Mouse (Mus musculus) midbrain, embryonic 11.5 days (tissue): ENCODE data around the gene Lactb. TPM values are rescaled to one million over a fixed set of nuclear protein-coding genes. Genes with fewer than 3 reads are reported as not detected.

ENCODE experiments used
- ATAC-seq: fragments of 200-750 bp; cut with Nextera tagmentation; 2 replicates; pipeline ENCODE4 v1.8.0; 2017; ENCODE audit warnings: moderate TSS enrichment, moderate library complexity; ENCODE audit not compliant: low FRiP score
- DNase-seq: peaks from one replicate; pipeline ENCODE4 v3.0.0; 2015; ENCODE audit warnings: low spot score; ENCODE audit errors: missing footprints
- H3K27ac ChIP-seq: fragments of 300-500 bp; sonication (generic); 2 replicates; pipeline ENCODE4 v1.5.1; 2014; ENCODE audit warnings: low read depth, low read length
- H3K27me3 ChIP-seq: fragments of 300-500 bp; sonication (generic); 2 replicates; pipeline ENCODE4 v1.6.1; 2014; ENCODE audit warnings: mild to moderate bottlenecking, low read length, moderate library complexity, mixed read lengths; ENCODE audit not compliant: control insufficient read depth, insufficient read depth
- H3K36me3 ChIP-seq: fragments of 300-500 bp; sonication (generic); 2 replicates; pipeline ENCODE4 v1.6.1; 2014; ENCODE audit warnings: mild to moderate bottlenecking, low read length, moderate library complexity, mixed read lengths; ENCODE audit not compliant: control insufficient read depth, insufficient read depth
- H3K4me1 ChIP-seq: fragments of 300-500 bp; sonication (generic); 2 replicates; pipeline ENCODE4 v1.6.1; 2014; ENCODE audit warnings: low read length; ENCODE audit not compliant: control insufficient read depth, insufficient read depth
- H3K4me2 ChIP-seq: fragments of 300-500 bp; sonication (generic); 2 replicates; pipeline ENCODE4 v1.6.1; 2014; ENCODE audit warnings: mild to moderate bottlenecking, moderate library complexity
- H3K4me3 ChIP-seq: fragments of 300-500 bp; sonication (generic); 2 replicates; pipeline ENCODE4 v1.5.1; 2014; ENCODE audit warnings: low read depth, low read length
- H3K9ac ChIP-seq: fragments of 300-500 bp; sonication (generic); 2 replicates; pipeline ENCODE4 v1.6.1; 2014; ENCODE audit warnings: low read length
- H3K9me3 ChIP-seq: fragments of 300-500 bp; sonication (generic); 2 replicates; pipeline ENCODE4 v1.6.1; 2016; ENCODE audit warnings: low read length; ENCODE audit not compliant: control insufficient read depth
- WGBS: fragments of 180-500 bp; shearing (Covaris S2); extraction: QIAGEN DNeasy Blood & Tissue Kit; methylation state at CpG from one replicate; pipeline ENCODE4 v1.1.7; 2014; 5-methylcytosine and 5-hydroxymethylcytosine counted together
- polyA plus RNA-seq: library from polyadenylated mRNA; unstranded; fragments of >200 nt; fragmentation: Nextera tagmentation; extraction: Ambion mirVana; gene quantifications from 2 replicates; pipeline ENCODE4 v1.2.1, GENCODE M21; 2014

The Lactb gene
- polyA plus RNA-seq, 1 experiment from 2014 or later, result 12.6 TPM

- Histone ChIP-seq H3K4me1 (peaks cover 10% of the 10 kb centered on the region; the same call in 1 of the 2 replicates), H3K9me3 (no peaks in the 10 kb centered on the region), H3K27me3 (no peaks in the 10 kb centered on the region), H3K27ac (no peak overlapping the region), H3K4me2 (peak overlapping the region; percentile 73), H3K9ac (peak overlapping the region; percentile 61; the same call in 1 of the 2 replicates), H3K4me3 (peak overlapping the region; percentile 74), H3K36me3 (no peaks in the 10 kb centered on the region)
- ATAC-seq (peak; percentile 49), DNase-seq (no peak)
- 2% methylated on average over 14 of the region's 14 CpGs for WGBS
These were observed 55.3 kb downstream of the Lactb start for GRCm38 (mm10) chr9:66919981-66920380.

DNA sequence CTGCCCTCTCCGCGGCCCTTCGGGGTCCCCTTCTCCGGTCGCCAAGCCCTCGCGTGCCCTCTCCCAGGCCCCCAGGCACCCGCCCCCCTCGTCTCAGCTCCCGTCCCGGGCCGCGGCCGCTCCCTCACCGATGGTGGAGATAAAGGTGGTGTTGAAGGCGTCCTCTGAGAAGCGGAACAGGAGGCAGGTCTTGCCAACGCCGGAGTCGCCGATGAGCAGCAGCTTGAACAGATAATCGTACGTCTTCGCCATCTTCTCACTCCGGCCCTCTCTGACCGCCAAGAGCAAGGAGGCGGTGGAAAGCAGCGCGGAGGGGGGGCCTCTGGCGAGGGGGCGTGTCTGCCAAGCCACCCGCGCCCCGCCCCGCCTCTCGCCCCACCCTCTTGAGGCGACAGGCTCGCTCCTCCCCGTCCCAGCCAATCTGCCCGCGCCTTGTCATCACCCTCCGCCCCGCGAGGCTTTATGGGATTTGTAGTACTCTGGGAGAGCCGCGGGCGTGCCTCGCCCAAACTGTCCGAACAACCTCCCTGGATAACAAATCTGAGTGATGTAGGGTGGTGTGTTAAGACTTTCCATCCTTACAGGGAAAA is 55.8 kb downstream of the Lactb start, which contains the start of gene Rab8b:
Rab8b (minus strand) TSS at position 306 of the 590 bp plus-strand sequence.
- Histone ChIP-seq H3K27me3 (no peaks in the 10 kb centered on the region), H3K4me3 (peak within 1 kb of the TSS; percentile 74), H3K9ac (peak within 1 kb of the TSS; percentile 89), H3K4me2 (peak within 1 kb of the TSS; percentile 73), H3K27ac (peak within 1 kb of the TSS; percentile 52), H3K36me3 (no peaks in the 10 kb centered on the region), H3K9me3 (no peaks in the 10 kb centered on the region), H3K4me1 (peaks cover 10% of the 10 kb centered on the region; the same call in 1 of the 2 replicates)
- DNase-seq (peak; percentile 99), ATAC-seq (peak; percentile 99)
- under 1% methylated on average over 49 of the region's 49 CpGs for WGBS

DNA sequence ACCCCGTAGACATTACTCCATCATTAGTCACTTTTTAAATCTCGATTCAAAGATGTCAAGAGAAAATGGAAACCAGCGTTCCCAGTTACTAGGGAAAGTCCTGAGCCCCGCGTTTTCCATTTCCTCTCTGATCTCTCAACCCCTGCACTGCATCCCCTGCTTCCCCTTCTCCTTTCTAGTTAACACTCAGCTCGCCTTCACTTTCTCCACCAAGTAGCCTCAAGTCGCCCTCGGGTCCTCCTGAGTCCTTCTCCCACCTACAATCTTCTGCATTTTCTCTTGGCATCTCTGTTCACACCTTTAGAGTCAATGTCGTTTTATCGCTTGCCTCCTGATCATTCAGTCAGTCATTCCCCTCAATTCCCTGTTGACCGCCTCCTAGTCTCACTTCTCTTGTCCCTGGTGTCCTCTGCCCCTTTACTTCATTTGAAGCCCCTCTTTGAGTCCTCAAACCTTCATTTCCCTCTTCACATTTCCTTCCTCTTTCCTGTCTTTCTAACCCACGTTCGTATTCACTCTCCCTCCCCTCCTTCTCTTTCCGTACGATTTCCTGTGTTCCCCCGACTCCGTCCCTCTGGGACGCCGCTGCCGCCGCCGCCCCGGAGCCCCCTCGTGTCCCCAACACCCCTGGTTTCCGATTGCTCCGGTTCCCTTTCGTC is 56.5 kb downstream of the Lactb start:
- WGBS, result 4% methylated on average over 27 of the region's 27 CpGs
- DNase-seq, result no peak

GRCm38 (mm10) chr9:66917892-66918255 is 57.4 kb downstream of the Lactb start:
- Histone ChIP-seq H3K4me1 (peaks cover 10% of the 10 kb centered on the region; the same call in 1 of the 2 replicates), H3K36me3 (no peaks in the 10 kb centered on the region), H3K9me3 (no peaks in the 10 kb centered on the region), H3K4me3 (no peak overlapping the region), H3K27me3 (no peaks in the 10 kb centered on the region), H3K9ac (no peak overlapping the region), H3K4me2 (0 out of 2 replicates have a peak overlapping the region, but pooled peaks have one; percentile 53), H3K27ac (no peak overlapping the region)
- ATAC-seq, result no peak
- WGBS, result 79% methylated on average over 1 of the region's 1 CpGs
- no peak for DNase-seq

More for the DNA sequence above, 56.5 kb downstream of the Lactb start:
- H3K4me1 ChIP-seq, result peaks cover 10% of the 10 kb centered on the region; the same call in 1 of the 2 replicates
- H3K4me2 ChIP-seq, result peak overlapping the region; percentile 53
- no peaks in the 10 kb centered on the region for H3K9me3 ChIP-seq
- H3K4me3 ChIP-seq, result peak overlapping the region; percentile 74
- peak overlapping the region; percentile 52 for H3K27ac ChIP-seq
- H3K27me3 ChIP-seq, result no peaks in the 10 kb centered on the region
- ATAC-seq, result no peak
- H3K9ac ChIP-seq, result peak overlapping the region; percentile 89
- H3K36me3 ChIP-seq, result no peaks in the 10 kb centered on the region

DNA sequence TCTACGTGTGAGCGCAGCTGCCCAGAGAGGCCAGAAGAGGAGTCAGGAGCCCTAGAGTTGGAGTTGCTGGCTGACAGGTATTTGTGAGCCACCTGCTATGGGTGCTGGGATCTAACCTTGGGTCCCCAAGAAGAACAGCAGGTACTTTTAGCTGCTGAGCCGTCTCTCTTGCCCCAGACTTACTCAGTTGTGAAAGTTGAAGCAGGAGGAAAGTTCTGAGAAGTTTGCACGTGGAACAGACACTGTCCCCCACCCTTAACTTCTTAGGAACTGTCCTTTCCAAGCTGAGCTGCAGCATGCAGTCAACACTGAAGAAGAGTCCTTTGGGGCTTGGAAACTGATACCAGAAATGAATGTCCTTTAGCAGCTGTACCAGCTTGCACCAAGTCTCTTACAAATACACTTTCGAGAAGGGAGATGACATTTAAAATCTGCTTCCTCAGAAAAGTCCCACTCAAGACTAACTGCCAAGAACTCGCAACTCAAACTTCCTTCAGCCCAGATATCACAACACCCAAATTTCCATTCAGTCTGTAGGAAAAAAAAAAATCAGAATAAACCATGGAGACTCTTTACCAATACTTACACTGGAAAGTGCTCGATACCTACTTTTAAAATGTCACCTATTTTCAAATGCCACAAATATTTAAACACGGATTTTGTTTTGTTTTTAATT is 57.9 kb downstream of the Lactb start:
- WGBS, result 92% methylated on average over 8 of the region's 8 CpGs
- Histone ChIP-seq H3K9me3 (no peaks in the 10 kb centered on the region), H3K27ac (no peak overlapping the region), H3K4me2 (no peak overlapping the region), H3K27me3 (no peaks in the 10 kb centered on the region), H3K4me1 (peaks cover 10% of the 10 kb centered on the region; the same call in 1 of the 2 replicates), H3K36me3 (no peaks in the 10 kb centered on the region), H3K9ac (no peak overlapping the region), H3K4me3 (no peak overlapping the region)
- DNase-seq (no peak), ATAC-seq (no peak)

DNA sequence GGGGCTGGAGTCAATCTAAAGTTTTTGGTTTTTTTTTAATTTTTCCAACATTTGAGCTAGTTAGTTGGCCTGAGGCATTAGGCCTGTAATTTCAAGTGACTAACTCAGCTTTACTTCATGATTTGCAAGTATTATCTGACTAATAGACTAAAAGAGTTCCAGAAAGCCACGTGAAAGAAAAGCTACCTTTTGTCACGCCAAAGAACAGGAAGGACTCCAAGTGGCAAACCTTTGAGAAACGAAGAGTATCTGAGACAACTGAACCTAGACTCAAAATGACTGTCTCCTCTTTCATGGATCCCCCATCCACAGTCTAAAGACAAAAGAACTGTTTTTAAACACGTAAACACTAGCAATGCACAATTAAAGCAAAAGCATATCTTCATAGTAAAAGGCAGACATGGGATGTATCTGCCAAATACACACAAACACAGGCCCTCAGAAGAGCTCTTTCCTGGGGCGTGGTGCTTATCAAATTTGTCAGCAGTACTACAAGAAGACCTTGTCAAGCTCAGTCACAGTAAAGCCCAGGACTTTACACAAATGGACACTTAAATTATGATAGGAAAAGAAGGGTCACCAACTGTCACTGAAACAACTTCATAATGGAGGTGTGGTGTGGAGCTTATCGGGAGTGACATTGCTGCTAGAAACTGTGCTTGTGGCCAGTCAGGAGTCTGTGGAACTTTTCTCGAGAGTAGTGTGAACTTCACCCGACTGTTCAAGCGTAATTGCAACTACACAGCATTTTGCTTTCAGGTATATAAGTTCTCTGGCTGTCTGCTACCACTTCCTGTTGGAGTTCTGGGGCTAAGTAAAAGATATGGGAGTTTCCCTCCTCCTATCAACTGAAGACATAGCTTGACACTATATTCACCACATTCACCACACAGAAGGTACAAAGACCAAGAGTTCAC is 59.2 kb downstream of the Lactb start:
- Histone ChIP-seq H3K4me2 (no peak overlapping the region), H3K4me1 (peaks cover 10% of the 10 kb centered on the region; the same call in 1 of the 2 replicates), H3K9ac (no peak overlapping the region), H3K36me3 (no peaks in the 10 kb centered on the region), H3K9me3 (no peaks in the 10 kb centered on the region), H3K27me3 (no peaks in the 10 kb centered on the region), H3K27ac (no peak overlapping the region), H3K4me3 (no peak overlapping the region)
- 86% methylated on average over 9 of the region's 9 CpGs for WGBS
- ATAC-seq (no peak), DNase-seq (no peak)

DNA sequence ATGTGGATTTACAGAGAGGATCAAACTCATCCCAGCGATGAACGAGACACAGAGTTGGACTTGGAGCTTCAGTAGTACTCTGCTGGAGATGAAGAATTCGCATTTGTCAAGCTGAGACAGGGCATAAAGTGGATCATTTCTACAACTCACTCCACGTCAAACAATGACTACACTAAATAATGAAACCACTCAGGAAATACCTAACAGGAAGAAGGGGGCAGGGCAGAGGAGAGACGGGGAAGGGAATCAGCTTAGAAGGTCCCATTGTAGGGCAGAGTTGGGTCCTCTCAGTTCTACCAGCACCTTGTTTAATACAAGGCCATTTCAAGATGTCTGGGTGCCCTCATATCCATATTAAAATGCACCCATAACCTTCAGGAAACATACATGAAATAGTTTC is 59.9 kb downstream of the Lactb start:
- Histone ChIP-seq H3K4me3 (no peak overlapping the region), H3K4me1 (peaks cover 7% of the 10 kb centered on the region; the same call in 1 of the 2 replicates), H3K9ac (no peak overlapping the region), H3K9me3 (no peaks in the 10 kb centered on the region), H3K4me2 (no peak overlapping the region), H3K36me3 (no peaks in the 10 kb centered on the region), H3K27me3 (no peaks in the 10 kb centered on the region), H3K27ac (no peak overlapping the region)
- WGBS, result 87% methylated on average over 5 of the region's 5 CpGs
- ATAC-seq (no peak), DNase-seq (no peak)

GRCm38 (mm10) chr9:66914540-66914939 is 60.7 kb downstream of the Lactb start:
- H3K27me3 ChIP-seq, result no peaks in the 10 kb centered on the region
- DNase-seq, result no peak
- no peaks in the 10 kb centered on the region for H3K36me3 ChIP-seq
- H3K9me3 ChIP-seq, result no peaks in the 10 kb centered on the region
- no peak overlapping the region for H3K4me3 ChIP-seq
- H3K9ac ChIP-seq, result no peak overlapping the region
- 94% methylated on average over 3 of the region's 3 CpGs for WGBS
- peaks cover 7% of the 10 kb centered on the region; the same call in 1 of the 2 replicates for H3K4me1 ChIP-seq
- H3K27ac ChIP-seq, result no peak overlapping the region
- no peak overlapping the region for H3K4me2 ChIP-seq
- no peak for ATAC-seq
